Mouse (Mus musculus) spleen, adult 2 months (tissue): ENCODE measurements around the gene Ska2. TPM values are rescaled to one million over a fixed set of nuclear protein-coding genes. Genes with fewer than 3 reads are reported as not detected.

Experiments
- DNase-seq, 2 experiments: peaks; one replicate each; pipeline versions ENCODE4 v3.0.0 to v3.0.0-alpha.2; 2012 to 2021; ENCODE audit warnings: low spot score in 2 of 2, low read depth in 1 of 2
- H3K27ac ChIP-seq: fragments of 200-500 bp; 2 replicates; pipeline ENCODE4 v1.5.1; 2012; ENCODE audit warnings: low read length, inconsistent platforms; ENCODE audit not compliant: insufficient read depth
- H3K27me3 ChIP-seq: fragments of 200-500 bp; 2 replicates; pipeline ENCODE4 v1.6.1; 2012; ENCODE audit warnings: mild to moderate bottlenecking, moderate library complexity, low read length, inconsistent platforms; ENCODE audit not compliant: control insufficient read depth, insufficient read depth
- H3K36me3 ChIP-seq: fragments of 200-500 bp; 2 replicates; pipeline ENCODE4 v1.6.1; 2012; ENCODE audit warnings: mild to moderate bottlenecking, low read length, inconsistent platforms; ENCODE audit not compliant: control insufficient read depth, insufficient read depth
- H3K4me1 ChIP-seq: fragments of 200-500 bp; 2 replicates; pipeline ENCODE4 v1.6.1; 2011; ENCODE audit warnings: inconsistent platforms; ENCODE audit not compliant: control insufficient read depth, insufficient read depth, insufficient read length
- H3K4me3 ChIP-seq: fragments of 200-500 bp; 2 replicates; pipeline ENCODE4 v1.5.1; 2011; ENCODE audit warnings: mild to moderate bottlenecking, inconsistent platforms; ENCODE audit not compliant: insufficient read depth, insufficient read length; ENCODE audit errors: extremely low read depth
- CTCF ChIP-seq: fragments of 200-500 bp; IDR thresholded peaks from 2 replicates; pipeline ENCODE4 v1.5.1; 2011; ENCODE audit warnings: mild to moderate bottlenecking, inconsistent platforms; ENCODE audit not compliant: insufficient read depth, insufficient read length, insufficient replicate concordance; ENCODE audit errors: extremely low read depth
- POLR2A ChIP-seq: fragments of 200-500 bp; IDR thresholded peaks from 2 replicates; pipeline ENCODE4 v1.6.1; 2011; ENCODE audit warnings: low read depth, low read length, inconsistent platforms
- WGBS: fragments of 180-500 bp; shearing (Covaris S2); methylation state at CpG from one replicate; pipeline ENCODE4 v1.1.7; 2018; 5-methylcytosine and 5-hydroxymethylcytosine counted together
- polyA plus RNA-seq: library from polyadenylated mRNA; depleted of rRNA; stranded (reverse); fragments of >200 nt; gene quantifications from 2 replicates; pipeline ENCODE4 v1.2.3, GENCODE M21; 2012

Gene Ska2
- polyA plus RNA-seq, 1 experiment = 2.5 TPM

GRCm38 (mm10) chr11:87085461-87085860 is 23.6 kb upstream of the Ska2 start:
- Histone ChIP-seq H3K4me3 (peak overlapping the region; percentile 2; the same call in 1 of the 2 replicates), H3K27ac (no peak overlapping the region), H3K4me1 (peaks cover 11% of the 10 kb centered on the region), H3K27me3 (no peaks in the 10 kb centered on the region), H3K36me3 (peaks cover 11% of the 10 kb centered on the region)
- no peak for DNase-seq
- TF ChIP-seq POLR2A = no peak
- TF ChIP-seq CTCF = no peak
- 91% methylated on average over 13 of the region's 13 CpGs for WGBS

GRCm38 (mm10) chr11:87086290-87086984 is 22.6 kb upstream of the Ska2 start, which contains the start of gene Smg8:
Gene Smg8, minus strand, starts transcription at chr11:87086774.
- H3K4me1 ChIP-seq = peaks cover 11% of the 10 kb centered on the region
- peaks cover 9% of the 10 kb centered on the region for H3K36me3 ChIP-seq
- peak within 1 kb of the TSS; percentile 48 for H3K27ac ChIP-seq
- DNase-seq = peak; percentile 73 to 74
- no peaks in the 10 kb centered on the region for H3K27me3 ChIP-seq
- WGBS = under 1% methylated on average over 43 of the region's 43 CpGs
- peak within 1 kb of the TSS; percentile 93 for H3K4me3 ChIP-seq
- TF ChIP-seq POLR2A = peak; percentile 68; the same call in 1 of the 2 replicates
- no peak for TF ChIP-seq CTCF

- whole genome bisulfite sequencing = 45% methylated on average over 2 of the region's 2 CpGs
- DNase-seq = no peak
- Histone ChIP-seq H3K27ac (no peak overlapping the region), H3K36me3 (peaks cover 4% of the 10 kb centered on the region), H3K27me3 (no peaks in the 10 kb centered on the region), H3K4me3 (no peak overlapping the region), H3K4me1 (peaks cover 11% of the 10 kb centered on the region)
- no peak for TF ChIP-seq CTCF
- TF ChIP-seq POLR2A = no peak
Observed at GRCm38 (mm10) chr11:87087142-87087541, 21.9 kb upstream of the Ska2 start.

- Histone ChIP-seq H3K4me1 (no peaks in the 10 kb centered on the region), H3K27me3 (no peaks in the 10 kb centered on the region), H3K36me3 (no peaks in the 10 kb centered on the region; the same call in 1 of the 2 replicates), H3K27ac (peak within 1 kb of the TSS; percentile 15), H3K4me3 (peak within 1 kb of the TSS; percentile 71)
- DNase-seq = no peak
- no peak for TF ChIP-seq CTCF
- TF ChIP-seq POLR2A = no peak
- under 1% methylated on average over 14 of the region's 14 CpGs for whole genome bisulfite sequencing
Observed at GRCm38 (mm10) chr11:87108409-87108754, 652 bp upstream of the Ska2 start, which contains the start of gene Prr11. Gene Prr11, minus strand, starts transcription at chr11:87108708.

GRCm38 (mm10) chr11:87109519-87110171 is 611 bp downstream of the Ska2 start:
- WGBS = under 1% methylated on average over 42 of the region's 42 CpGs
- no peak for TF ChIP-seq CTCF
- no peak for TF ChIP-seq POLR2A
- H3K27me3 ChIP-seq = no peaks in the 10 kb centered on the region
- H3K4me3 ChIP-seq = peak overlapping the region; percentile 64
- H3K4me1 ChIP-seq = no peaks in the 10 kb centered on the region
- H3K27ac ChIP-seq = peak overlapping the region; percentile 15
- peak in 1 of 2 experiments; percentile 6 for DNase-seq
- H3K36me3 ChIP-seq = no peaks in the 10 kb centered on the region; the same call in 1 of the 2 replicates

- Histone ChIP-seq H3K4me1 (no peaks in the 10 kb centered on the region), H3K4me3 (peak overlapping the region; percentile 64), H3K36me3 (no peaks in the 10 kb centered on the region; the same call in 1 of the 2 replicates), H3K27ac (no peak overlapping the region), H3K27me3 (no peaks in the 10 kb centered on the region)
- TF ChIP-seq POLR2A = no peak
- TF ChIP-seq CTCF = no peak
- no peak for DNase-seq
- WGBS = 9% methylated on average over 9 of the region's 9 CpGs
Observed at GRCm38 (mm10) chr11:87110172-87110909, 1.3 kb downstream of the Ska2 start.
